Mouse (Mus musculus) kidney, postnatal 4 days (tissue): Measurements from ENCODE around the gene A530016L24Rik.

Experiments
- DNase-seq, 2 experiments: peaks; one replicate each; pipeline ENCODE4 v3.0.0; 2021; ENCODE audit warnings: mixed read lengths in 2 of 2

A530016L24Rik gene

DNA sequence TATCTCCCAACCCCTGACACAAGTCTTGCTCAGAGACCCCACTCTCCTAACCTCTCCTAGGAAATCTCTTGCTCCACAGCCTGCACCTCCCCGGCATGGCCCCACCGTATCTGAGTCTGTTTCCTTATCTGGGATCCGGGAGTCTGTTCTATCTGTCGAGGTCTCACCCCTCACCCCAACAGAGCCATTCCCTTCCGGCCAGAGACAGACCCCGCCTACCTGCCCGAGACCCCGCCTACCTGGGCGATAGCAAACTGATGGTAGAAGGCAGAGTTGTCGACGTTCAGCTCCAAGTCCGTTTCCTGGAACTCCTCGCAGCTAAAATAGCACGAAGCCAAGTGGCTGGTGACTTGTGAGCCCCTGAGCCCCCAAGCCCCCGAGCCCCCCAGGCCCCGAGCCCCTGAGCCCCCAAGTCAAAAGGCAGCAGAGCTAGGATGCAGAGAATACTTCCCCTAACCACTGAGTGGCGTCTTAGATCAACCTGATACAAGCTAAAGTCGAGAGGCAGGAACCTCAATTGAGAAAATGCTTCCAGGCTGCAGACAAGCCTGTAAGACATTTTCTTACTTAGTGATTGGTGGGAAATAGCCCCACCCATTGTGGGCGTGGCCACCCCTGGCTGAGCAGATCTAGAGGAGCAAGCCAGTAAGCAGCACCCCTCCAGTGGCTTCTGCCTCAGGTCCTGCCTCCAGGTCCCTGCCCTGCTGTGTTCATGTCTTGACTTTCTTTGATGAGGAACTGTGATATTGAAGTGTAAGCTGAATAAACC is 13.9 kb downstream of the A530016L24Rik start:
- DNase-seq, result peak; percentile 23 to 45

DNA sequence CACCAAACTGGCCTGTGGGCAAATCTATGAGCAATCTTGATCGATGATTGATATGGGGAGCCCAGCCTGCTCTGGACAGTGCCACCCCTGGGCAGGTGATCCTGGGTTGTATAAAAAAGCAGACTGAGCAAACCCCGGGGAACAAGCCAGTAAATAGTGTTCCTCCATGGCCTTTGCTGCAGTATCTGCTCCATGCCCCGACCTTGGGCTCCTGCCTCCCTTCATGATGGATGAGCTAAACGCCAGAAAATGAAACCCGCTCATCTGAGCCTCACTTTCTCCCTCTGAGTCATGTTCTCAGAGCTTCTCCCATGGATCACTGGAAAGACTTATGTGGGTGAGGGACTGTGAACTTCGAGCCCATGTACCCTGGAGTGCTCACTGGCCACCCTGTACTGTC is 17.0 kb downstream of the A530016L24Rik start:
- no peak for DNase-seq

DNA sequence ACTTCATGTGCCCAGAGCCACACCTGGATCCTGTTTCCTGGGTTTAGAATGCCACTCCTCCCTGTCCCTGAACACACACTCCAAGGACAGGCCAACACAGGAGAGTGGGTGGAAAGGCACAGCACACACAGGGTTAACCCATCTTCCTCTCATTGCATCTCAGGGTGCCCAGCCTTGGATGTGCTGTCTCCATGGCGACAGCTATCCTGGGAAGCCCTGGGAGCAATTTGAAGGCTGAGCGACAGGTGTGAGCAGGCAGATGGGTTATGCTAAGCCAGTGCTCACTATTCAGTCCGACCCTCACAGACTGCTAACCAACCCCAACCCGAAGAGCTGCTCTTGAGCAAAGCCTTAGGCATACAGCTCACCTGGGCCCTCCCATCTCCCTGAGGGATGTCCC is 18.0 kb downstream of the A530016L24Rik start:
- DNase-seq, result no peak

DNA sequence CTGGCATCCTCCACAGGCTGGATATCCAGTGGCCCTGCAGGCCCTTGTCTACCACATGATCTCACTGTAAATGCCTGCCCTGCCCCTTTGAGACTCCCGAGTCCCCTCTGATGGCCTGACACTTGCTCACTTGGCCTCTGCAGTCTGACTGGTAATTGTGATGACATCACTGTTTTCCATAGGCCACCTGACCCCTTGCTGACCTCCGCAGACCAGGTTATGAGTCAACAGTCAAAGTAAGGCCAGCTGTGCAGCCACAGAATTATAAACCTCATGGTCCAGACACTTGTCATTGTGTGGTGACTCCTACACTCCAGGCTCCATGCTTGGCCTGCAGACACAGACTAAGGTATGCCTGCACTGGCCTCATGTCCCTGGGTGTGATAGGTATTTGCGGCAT is 18.7 kb downstream of the A530016L24Rik start:
- DNase-seq, result no peak

DNA sequence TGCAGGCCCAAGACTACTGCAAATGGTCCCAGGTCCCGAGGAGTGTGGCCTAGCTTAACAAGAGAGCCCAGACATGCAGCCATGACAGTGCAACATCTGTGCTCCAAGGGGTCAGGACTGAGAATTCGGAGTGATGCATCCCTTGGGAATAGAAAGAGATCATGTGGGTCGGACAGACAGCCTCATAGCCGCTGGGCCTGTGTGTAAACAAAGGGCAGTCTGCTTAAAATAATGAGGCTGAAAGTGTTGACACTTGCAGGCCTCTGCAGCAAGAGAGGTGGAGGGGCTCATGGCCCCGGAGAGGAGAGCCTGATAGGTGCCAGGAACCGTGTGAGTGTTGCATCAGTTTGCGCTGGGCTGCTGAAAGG is 21.1 kb downstream of the A530016L24Rik start:
- DNase-seq, result no peak

DNA sequence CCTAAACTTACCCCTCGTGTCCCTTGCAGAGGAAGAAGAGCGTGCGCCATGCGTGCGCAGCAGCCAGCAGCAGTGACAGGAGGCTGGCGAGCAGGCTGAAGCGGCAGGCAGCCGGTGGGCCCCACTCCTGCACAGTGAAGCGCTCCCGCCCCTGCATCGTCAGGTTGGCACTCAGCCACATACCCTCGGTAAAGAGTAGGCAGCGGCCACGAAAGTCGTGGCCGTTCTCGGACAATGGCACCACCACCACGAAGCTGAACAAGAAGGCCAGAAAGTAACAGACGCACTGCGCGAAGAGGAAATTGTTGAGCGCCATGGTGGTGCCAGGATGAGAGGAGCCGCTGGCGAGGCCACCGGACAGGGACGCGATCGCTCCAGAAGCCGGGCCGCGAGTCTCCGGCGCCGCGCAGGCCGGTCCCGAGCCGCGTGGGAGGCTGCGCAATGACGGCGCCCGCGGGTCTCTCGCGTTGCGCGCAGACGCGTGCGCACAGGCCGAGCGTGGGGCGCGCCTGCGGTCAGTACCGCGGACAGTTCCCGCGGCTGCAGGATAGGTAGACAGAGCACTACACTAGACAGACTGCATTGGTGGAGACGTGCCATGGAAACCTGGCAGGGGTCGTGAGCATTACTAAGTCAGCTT is 21.6 kb downstream of the A530016L24Rik start:
- peak; percentile 87 to 89 for DNase-seq

DNA sequence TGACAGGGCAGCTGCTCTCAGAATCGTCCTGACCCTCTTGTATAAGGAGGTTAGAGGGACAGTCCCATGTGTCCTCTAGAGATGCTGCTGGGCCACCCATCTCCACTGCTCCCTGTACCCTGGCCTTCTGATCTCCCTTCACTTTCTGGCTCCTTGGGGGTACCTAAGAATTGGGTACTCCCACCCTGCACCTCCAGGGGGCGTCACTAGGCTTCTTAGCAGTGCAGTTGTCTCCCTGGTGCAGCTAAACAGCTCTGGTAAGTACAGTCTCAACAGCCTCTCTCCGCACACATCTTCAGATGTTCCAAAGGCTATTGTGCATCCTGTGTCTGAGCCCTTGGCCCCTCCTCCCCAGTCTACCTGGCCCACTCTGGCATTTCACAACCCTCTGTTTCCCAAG is 25.6 kb downstream of the A530016L24Rik start:
- no peak for DNase-seq

DNA sequence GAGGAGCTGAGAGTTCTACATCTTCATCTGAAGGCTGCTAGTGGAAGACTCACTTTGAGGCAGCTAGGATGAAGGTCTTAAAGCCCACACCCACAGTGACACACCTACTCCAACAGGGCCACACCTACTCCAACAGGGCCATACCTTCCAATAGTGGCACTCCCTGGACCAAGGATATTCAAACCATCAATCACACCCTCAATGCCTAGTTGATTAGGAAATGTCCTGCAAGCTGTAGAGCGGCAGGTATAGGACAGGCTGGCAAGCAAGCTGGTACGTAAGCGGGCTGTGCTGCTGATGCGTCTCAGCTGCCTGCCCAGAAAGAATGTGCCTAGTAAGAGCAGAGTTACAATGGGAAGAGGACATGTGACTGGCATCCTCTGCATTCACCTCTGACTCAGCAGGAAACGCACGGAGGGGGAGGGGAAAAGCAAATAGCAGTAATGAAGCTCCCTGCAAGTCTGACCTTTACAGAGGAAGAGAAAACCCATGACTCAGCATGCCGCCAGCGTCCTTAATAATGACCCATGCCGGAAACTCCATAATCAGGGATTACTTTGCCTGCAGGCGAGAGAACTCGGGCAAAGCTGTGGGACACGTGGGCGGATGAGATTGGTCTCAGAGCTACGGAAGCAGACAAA is 27.6 kb downstream of the A530016L24Rik start, which contains the start of gene Tmem179:
TSS of gene Tmem179 (minus strand) at position 51 of the 641 bp plus-strand sequence.
- peak; percentile 70 to 83 for DNase-seq

DNA sequence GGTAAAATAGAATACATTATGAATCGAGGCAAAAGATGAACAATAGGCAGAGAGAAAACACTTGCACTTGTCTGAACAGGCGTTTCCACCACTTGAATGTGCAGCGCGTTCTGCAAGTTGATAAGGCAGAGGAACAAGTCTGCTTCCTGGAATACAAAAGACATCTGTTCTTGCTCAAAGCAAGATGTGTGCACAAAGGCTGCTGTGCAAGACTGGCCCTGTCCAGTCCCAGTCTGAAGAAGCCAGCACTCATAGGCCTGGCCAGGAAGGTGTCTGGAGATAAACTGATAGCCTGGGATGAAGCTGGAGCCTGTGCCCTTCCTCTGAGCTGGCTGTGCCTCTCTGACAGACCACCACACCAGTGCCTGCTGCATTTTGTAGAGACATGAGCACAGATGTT is 28.9 kb downstream of the A530016L24Rik start:
- DNase-seq, result no peak

DNA sequence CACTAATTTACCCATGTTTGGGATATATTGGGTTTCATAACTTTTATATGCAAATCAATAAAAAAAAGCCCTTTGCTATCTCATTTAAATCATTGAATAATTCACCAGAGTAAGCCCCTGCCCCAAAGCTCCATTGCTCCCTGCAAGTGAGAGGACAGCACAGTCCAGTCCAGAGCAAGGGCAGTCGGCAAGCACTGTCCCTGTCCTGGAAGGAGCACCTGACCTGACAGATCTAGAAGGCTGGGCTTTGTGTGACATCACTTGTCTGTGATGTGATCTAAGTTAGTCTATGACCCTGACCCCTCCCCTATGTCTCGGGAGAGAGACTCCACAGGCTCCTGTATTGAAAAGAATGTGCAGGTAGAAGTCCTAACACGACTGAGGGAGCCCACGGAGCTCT is 44.5 kb downstream of the A530016L24Rik start:
- no peak for DNase-seq

DNA sequence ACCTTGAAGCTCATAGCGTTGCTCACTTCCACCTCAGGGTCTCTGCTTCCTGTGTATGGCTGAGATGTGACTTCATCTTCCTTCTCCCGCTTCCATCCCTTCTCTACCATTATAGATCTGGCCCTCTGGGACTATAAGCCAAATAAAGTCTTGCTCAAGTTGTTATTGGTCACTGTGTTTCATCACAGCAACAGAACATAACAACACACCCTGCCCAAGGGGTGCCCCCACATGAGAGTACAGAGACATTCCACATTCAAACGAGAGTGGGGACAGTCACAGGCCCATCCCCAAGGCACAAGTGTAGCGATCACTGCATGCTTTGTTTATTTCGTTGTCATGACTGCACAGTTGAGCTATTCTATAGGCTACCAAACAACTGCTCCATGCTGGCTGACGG is 48.0 kb downstream of the A530016L24Rik start:
- DNase-seq, result no peak

DNA sequence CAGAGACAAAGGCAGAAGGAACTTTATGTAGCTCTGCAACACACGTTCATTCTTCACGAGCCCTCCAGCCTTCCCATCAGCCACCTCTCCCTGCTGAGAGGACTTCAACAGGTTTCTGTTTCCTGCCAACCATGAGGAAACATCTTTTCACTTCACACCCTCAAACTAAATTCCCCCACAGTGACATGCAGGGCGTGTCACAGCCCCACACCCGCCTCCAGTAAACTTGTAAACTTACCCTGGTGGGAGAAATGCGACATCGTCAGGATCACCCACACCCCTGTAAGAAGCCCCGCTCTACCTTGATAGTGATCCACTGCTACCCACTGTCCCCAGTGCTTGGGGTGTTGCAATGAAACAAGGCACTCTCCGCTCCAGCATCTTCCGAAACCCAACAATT is 49.1 kb downstream of the A530016L24Rik start:
- DNase-seq, result no peak

DNA sequence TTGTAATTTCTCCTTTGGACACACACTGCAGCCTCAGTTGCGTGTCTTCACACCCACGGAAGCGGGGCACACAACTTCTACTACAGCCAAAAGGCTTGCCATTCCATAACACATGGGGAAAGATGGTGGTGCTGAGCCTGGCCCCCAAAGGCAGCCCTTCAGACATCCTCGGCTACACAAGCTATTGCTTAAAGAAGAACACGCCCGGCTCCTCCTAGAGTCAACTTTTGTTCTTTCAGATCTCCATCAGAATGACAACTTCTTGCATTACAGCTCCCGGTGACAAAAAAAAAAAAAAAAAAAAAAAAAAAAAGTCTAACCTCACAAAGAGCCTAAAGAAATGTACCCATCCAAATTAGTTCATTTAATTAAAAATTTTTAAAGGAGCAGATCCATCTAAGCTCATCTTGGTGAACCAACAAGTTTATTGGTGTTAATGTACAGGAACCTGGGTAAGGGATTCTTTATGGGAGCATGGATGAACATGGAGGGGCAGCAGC is 50.3 kb downstream of the A530016L24Rik start:
- no peak for DNase-seq

DNA sequence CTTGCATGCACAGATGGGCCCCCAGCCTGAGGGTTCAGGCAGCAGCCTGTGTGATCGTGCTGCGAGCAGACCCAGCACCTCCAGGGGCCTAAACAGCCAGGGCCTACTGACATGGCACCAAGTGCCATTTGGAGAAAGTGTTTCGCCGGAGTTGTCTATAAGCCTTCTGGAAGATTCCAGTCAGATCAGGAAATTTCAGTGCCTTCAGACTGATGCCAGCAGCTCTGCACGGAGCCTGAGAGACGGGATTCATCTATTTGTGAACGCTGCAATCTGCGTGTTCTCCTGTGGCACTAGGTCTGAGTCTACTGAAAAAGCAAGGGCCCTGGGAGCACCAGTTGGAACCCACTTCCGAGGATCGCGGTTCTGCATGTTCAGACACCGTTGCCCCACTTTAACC is 51.1 kb downstream of the A530016L24Rik start:
- DNase-seq, result no peak

DNA sequence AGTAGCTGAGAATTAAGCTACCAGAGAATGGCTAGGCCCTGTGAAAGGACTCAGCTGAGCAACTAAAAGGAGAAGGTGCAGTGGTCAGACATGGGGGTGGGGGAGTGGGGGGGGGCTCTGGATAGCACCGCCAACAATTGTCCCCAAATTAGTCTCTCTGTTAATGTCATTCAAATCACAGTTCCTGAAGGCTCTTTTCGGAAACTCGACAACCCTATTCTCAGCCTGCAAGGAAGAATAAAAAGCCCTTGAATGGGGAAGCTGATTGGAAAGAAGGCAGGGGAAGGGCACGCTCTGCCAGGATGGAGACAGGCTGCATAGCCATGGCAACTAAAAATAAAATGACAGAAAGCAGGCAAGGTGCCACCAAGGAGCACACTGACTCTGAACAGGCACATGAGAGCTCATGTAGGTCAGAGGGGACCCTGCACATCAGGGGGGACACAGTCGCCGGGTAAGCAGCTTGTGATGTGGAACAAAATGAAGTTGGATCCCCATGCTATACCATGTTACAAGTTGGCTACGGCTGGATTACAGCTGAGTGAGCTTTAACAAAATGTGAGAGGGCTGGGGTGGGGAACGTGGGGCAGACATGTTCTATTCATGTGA is 52.3 kb downstream of the A530016L24Rik start:
- no peak for DNase-seq

DNA sequence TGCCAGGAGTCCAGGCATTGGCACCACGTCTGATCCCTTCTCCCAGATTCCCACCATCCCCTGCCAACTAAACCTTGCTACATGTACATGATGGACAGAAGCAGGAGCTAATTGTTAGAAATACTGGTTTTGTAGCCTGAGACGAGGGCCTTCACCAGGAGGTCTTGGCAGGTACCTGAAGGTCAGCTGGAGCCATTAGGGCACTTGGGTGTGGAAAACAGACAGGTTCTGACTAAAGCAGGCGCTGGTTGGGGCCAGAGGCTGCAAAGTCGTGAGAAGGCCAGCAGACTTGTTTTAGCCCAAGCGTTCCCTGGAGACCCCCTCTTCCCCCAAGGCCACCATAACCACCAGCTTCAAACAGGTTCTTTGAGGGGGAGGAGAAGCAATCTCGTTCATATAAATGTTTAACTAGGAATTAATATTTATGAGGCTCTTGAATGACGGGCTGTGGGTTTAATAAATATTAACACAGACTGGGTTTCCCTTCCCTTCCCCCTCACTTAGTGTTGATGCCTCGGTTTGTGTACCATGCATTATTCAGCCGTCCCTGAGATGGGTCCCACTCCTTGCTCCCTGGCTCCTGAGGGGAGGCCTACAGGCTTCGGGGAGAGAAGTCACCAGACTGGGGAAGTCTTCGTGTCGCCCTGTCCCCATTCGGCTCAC is 53.1 kb downstream of the A530016L24Rik start:
- peak; percentile 18 to 38 for DNase-seq

DNA sequence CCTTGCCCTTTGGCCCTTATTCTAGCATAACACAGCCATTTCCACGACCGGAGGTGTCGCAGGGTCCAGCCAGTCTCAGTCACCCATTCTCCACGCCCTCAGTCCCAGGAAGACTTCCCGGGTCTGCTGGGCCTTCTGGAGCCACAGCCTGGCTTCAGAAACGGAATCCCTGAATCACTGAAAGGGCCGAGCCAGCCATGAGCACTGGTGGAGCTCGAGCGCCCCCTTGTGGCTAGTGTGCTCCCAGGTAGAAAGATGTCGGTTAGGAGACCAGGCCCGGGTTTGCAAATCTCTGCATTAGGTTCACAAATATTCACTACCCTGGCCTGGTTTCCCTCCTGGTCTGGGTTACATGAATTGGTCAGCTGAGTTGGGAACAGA is 53.7 kb downstream of the A530016L24Rik start:
- DNase-seq, result peak; percentile 95 to 96

DNA sequence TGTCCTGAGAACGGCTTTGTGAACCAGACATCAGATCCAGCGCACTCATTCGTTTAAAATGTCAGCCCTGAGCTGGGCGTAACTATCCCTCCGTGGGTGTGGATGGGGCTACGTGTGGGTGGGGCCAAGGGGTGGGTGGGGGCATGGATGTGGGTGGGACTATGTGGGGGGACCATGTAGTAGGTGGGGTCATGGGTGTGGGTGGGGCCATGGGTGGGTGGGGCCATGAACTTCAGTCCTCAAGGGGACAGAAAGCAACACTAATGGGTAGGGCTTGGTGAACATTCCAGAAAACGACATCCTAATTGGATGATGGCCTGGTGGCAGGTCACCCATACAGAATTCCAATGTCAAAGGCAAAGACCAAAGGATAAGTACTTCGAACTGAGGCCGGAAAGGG is 54.7 kb downstream of the A530016L24Rik start:
- no peak for DNase-seq

DNA sequence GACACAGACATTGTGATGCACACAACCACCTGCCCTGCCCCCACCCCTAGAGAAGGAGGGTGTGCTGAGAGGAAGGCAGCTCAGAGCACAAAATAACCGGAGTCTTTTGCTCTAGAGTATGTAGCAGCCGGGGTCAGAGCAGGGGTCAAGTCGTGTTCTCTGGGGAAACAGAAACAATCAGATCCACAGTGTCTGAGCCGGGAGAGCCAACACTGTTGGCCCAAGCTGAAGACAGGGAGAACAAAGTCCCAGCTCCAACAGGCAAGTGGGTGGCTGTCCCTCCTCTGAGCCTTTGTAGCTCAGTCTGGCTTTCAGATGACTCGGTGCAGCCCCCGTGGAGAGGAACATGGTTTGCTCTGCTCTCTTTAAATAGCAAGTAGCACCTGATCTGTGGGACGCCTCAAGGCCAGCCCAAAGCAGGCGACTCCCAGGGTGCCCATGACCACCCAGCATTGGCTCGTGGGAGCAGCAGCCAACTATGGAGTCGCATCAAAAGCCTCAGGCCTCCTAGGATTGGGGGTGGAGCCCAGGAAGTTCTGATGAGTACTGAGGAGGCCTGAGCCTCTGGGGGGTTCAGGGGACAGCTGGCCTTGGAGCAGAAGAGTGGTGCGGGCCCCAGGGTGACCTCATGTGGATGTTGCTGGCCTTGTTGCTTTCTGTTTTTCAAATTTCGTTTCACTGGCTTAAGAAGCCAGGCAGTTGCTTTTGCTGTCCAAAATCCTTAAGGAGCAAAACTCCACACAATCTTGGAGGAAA is 55.9 kb downstream of the A530016L24Rik start:
- peak; percentile 33 to 37 for DNase-seq

DNA sequence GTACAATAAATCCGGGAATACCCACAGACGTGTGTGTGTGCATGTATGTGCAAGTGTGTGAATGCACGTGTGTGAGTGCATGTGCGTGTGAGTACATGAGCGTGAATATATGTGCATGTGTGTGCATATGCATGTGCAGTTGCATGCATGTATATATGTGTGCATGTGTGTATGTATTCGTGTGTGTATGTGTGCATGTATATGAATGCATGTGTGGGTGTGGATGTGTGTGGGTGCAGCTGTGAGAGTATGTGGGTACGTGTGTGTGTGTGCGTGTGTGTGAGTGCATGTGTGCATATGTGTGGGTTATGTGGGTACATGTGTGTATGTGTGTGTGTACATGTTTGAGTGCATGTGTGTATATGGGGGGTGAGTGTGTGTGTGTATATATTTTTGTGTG is 56.9 kb downstream of the A530016L24Rik start:
- DNase-seq, result no peak

DNA sequence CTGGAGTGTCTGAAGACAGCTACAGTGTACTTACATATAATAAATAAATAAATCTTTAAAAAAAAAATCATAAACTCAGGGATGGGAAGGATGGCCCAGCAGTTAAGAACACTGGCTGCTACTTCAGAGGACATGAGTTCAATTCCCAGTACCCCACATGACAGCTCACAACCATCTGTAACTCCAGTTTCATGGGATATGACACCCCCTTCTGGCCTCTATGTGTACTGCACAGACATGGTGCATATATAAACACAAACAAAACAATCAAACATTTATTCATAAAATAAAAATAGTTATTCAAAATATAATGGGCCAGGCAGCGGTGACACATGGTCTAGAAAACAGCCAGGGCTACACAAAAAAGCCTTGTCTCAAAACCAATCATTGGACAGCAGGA is 60.0 kb downstream of the A530016L24Rik start:
- no peak for DNase-seq
